13 mouse cellular contexts compared by ENCODE assay signal in the genomic region with DNA sequence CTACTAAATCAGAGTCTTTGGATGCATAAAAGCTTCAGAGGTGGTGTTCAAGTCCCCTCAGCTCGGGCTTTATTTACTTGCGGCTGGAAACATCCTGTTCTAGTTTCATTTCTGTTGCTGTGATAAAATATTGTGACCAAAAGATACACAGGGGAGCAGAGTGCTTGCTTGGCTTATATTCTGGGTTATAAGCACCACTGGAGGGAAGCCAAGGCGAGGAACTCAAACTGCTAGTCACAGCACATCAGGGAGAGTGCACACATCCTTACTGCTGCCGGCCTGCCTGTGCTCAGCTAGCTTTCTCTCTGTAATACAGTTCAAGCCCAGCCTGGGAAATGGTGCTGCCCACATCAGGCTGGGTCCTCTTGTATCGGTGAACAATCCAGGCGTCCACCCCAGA. TPM values are rescaled to one million over a fixed set of nuclear protein-coding genes. Genes with fewer than 3 reads are reported as not detected.
DNase-seq lines count a peak whose midpoint lies in the region; ATAC-seq and TF ChIP-seq lines count a peak whose summit lies in the region.
"Had no signal": no experiment of that assay in that cellular context is flagged by ENCODE, and none has a peak within 500 bp of the region (broad histone marks: within the 10 kb centered on the region; RNA-seq: fewer than 3 reads in every experiment).

No protein-coding gene starts in this region.

- no peak for TF ChIP-seq POLR2A in kidney, adult 2 months (IDR thresholded peaks at IDR 0.05; ENCODE audit: low read depth, low read length)

- H3K4me2 ChIP-seq in stomach, embryonic 15.5 days, result no peak overlapping the region

- H3K9ac ChIP-seq in stomach, embryonic 15.5 days, result no peak overlapping the region

- whole genome bisulfite sequencing in kidney, adult 2 months, result 69% methylated on average over 6 of the region's 6 CpGs
- 64% methylated on average over 6 of the region's 6 CpGs for WGBS in stomach, embryonic 15.5 days

- H3K27me3 ChIP-seq in kidney, adult 2 months (replicated peaks; ENCODE audit: control insufficient read depth, insufficient read depth, low read length), result no peaks in the 10 kb centered on the region
- H3K27me3 ChIP-seq in stomach, embryonic 15.5 days (replicated peaks), result no peaks in the 10 kb centered on the region

- H3K9me3 ChIP-seq in stomach, embryonic 15.5 days, result no peaks in the 10 kb centered on the region

- H3K4me1 ChIP-seq in kidney, adult 2 months (ENCODE audit: control insufficient read depth, insufficient read depth, low read length), result peaks cover 2% of the 10 kb centered on the region; the same call in 1 of the 2 replicates
- H3K4me1 ChIP-seq in stomach, embryonic 15.5 days, result no peaks in the 10 kb centered on the region

- H3K4me3 ChIP-seq in kidney, adult 2 months (ENCODE audit: insufficient read depth, low read depth, low read length), result no peak overlapping the region
- no peak overlapping the region for H3K4me3 ChIP-seq in stomach, embryonic 15.5 days (replicated peaks)
- H3K4me3 ChIP-seq: erythroblast, embryonic 14.5 days had no signal

- H3K36me3 ChIP-seq in kidney, adult 2 months (ENCODE audit: control insufficient read depth, insufficient read depth, low read length), result no peaks in the 10 kb centered on the region
- no peaks in the 10 kb centered on the region for H3K36me3 ChIP-seq in stomach, embryonic 15.5 days

- H3K27ac ChIP-seq in kidney, adult 2 months (ENCODE audit: insufficient read depth, low read depth, low read length), result no peak overlapping the region
- peak overlapping the region; percentile 51; the same call in 1 of the 2 replicates for H3K27ac ChIP-seq in stomach, embryonic 15.5 days
- H3K27ac ChIP-seq: macrophage had no signal

- peak; percentile 38 for DNase-seq in kidney, adult 2 months
- DNase-seq in kidney, adult 18-20 months, result no peak
- DNase-seq in ovary, adult 18-20 months (ENCODE audit: low spot score), result peak; percentile 32
- no peak for DNase-seq in ovary, postnatal 36 days (ENCODE audit: low spot score)
- peak; percentile 46 to 51 for DNase-seq in kidney, postnatal 25 days
- no peak for DNase-seq in layer of hippocampus, postnatal 25 days (ENCODE audit: extremely low spot score in 1 of 2, low spot score in 1 of 2)
- DNase-seq: cerebellum, adult 8-10 months; embryo, embryonic 11 days; thymus, postnatal 4 days had no signal

- TF ChIP-seq CTCF in kidney, adult 2 months (conservative IDR thresholded peaks at IDR 0.05; ENCODE audit: insufficient read depth, insufficient read length, low read depth, low read length), result no peak

- no peak for ATAC-seq in stomach, embryonic 15.5 days (ENCODE audit: insufficient read depth, low FRiP score, low read depth)
- ATAC-seq in cerebellum, adult (ENCODE audit: insufficient number of reproducible peaks, low FRiP score, low TSS enrichment), result no peak

RNA-seq across cellular contexts. Expression of gene Rad51b, which starts 43.4 kb away (rescaled TPM):
- 0.14 TPM in 2 replicates for polyA plus RNA-seq in kidney, adult 2 months (2012; rRNA removed)
- polyA plus RNA-seq in stomach, embryonic 15.5 days (2015; fragmentation: Nextera tagmentation; extraction: Ambion mirVana), result 8.3 and 8.7 TPM in 2 replicates
- under 1 TPM in 1 of 2 experiments, not detected in 1; 0.30 TPM for total RNA-seq in layer of hippocampus, postnatal 25 days (2021)

RNA-seq across cellular contexts. Expression of gene Zfyve26, which starts 44.4 kb away (rescaled TPM):
- polyA plus RNA-seq in kidney, adult 2 months (2012; rRNA removed), result 20.6 and 21.3 TPM in 2 replicates
- polyA plus RNA-seq in stomach, embryonic 15.5 days (2015; fragmentation: Nextera tagmentation; extraction: Ambion mirVana), result 12.0 and 14.1 TPM in 2 replicates
- total RNA-seq in layer of hippocampus, postnatal 25 days (2021), result 10 to 100 TPM; 24.6 to 29.9 TPM

Comparison
In these comparisons a context has a peak if more than half of its experiments do, and no peak if none do; other contexts are left out.
1. DNase-seq: peak in kidney, adult 2 months (single experiment), ovary, adult 18-20 months (single experiment) and kidney, postnatal 25 days (2 of 2); none in kidney, adult 18-20 months (single experiment), ovary, postnatal 36 days (single experiment) and layer of hippocampus, postnatal 25 days (0 of 2).